ENCODE assay signal across 24 mouse cellular contexts in the genomic region with DNA sequence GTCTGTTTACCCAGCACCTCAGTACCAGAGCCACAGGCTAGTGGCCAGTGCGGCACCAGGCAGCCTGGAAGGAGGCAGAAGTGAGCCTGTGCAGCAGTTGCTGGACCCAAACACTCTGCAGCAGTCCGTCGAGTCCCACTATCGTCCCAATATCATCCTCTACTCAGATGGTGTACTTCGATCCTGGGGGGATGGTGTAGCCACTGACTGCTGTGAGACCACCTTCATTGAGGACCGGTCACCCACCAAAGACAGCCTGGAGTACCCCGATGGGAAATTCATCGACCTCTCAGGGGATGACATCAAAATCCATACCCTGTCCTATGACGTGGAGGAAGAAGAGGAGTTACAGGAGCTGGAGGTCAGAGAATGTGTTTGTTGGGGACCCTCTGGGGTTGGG.
"Had no signal": no experiment of that assay in that cellular context is flagged by ENCODE, and none has a peak within 500 bp of the region (broad histone marks: within the 10 kb centered on the region; RNA-seq: fewer than 3 reads in every experiment).

No protein-coding gene starts in this region.

- H3K27me3 ChIP-seq: heart, embryonic 13.5 days; heart, embryonic 15.5 days; limb, embryonic 12.5 days; liver, embryonic 13.5 days; liver, embryonic 15.5 days had no signal

- H3K4me1 ChIP-seq: heart, embryonic 13.5 days; heart, embryonic 15.5 days; limb, embryonic 10.5 days; limb, embryonic 12.5 days; liver, embryonic 13.5 days; liver, embryonic 15.5 days had no signal

- H3K9me3 ChIP-seq: heart, embryonic 13.5 days; heart, embryonic 15.5 days; limb, embryonic 10.5 days; limb, embryonic 12.5 days; liver, embryonic 13.5 days; liver, embryonic 15.5 days had no signal

- H3K9ac ChIP-seq: forebrain, postnatal 0 days; heart, embryonic 13.5 days; heart, embryonic 15.5 days; limb, embryonic 12.5 days; liver, embryonic 13.5 days; liver, embryonic 15.5 days had no signal

- DNase-seq: forebrain, postnatal 0 days; gastrocnemius, postnatal 14 days; gastrocnemius, postnatal 36 days; heart, adult 2 months; heart, postnatal 14 days; heart, postnatal 36 days; kidney, adult 18-20 months; kidney, adult 8-10 months; kidney, postnatal 10 days; kidney, postnatal 25 days; kidney, postnatal 4 days; liver; liver, embryonic 13.5 days had no signal

- H3K36me3 ChIP-seq: heart, embryonic 13.5 days; heart, embryonic 15.5 days; limb, embryonic 10.5 days; limb, embryonic 12.5 days; liver, embryonic 13.5 days; liver, embryonic 15.5 days had no signal

- ATAC-seq: forebrain, postnatal 0 days; hindbrain, embryonic 16.5 days; intestine, postnatal 0 days had no signal

- H3K27ac ChIP-seq: heart, adult 2 months; heart, embryonic 13.5 days; heart, embryonic 15.5 days; layer of hippocampus, adult 2 months; left cerebral cortex, adult 2 months; limb, embryonic 10.5 days; limb, embryonic 12.5 days; liver, embryonic 13.5 days; liver, embryonic 15.5 days had no signal

- H3K4me3 ChIP-seq: heart, adult 2 months; heart, embryonic 13.5 days; heart, embryonic 15.5 days; layer of hippocampus, adult 2 months; left cerebral cortex, adult 2 months; limb, embryonic 10.5 days; limb, embryonic 12.5 days; liver, embryonic 13.5 days; liver, embryonic 15.5 days had no signal

- H3K4me2 ChIP-seq: heart, embryonic 11.5 days; heart, embryonic 13.5 days; heart, embryonic 15.5 days; limb, embryonic 12.5 days; liver, embryonic 11.5 days; liver, embryonic 13.5 days; liver, embryonic 15.5 days had no signal
